Mouse (Mus musculus) large intestine, adult 2 months (tissue): Measurements from ENCODE around the gene Pafah2. TPM values are rescaled to one million over a fixed set of nuclear protein-coding genes. Genes with fewer than 3 reads are reported as not detected.
"Not testable (repeated sequence)": the region's sequence is repeated elsewhere in the genome, so short reads cannot be mapped to it uniquely, and the experiment has no call there.

ENCODE experiments used
- DNase-seq: peaks from one replicate; pipeline ENCODE4 v3.0.0-alpha.2; 2012; ENCODE audit warnings: low read depth, low spot score
- WGBS: fragments of 180-500 bp; shearing (Covaris S2); methylation state at CpG from one replicate; pipeline ENCODE4 v1.1.7; 2018; 5-methylcytosine and 5-hydroxymethylcytosine counted together
- polyA plus RNA-seq: library from polyadenylated mRNA; depleted of rRNA; stranded (reverse); fragments of >200 nt; gene quantifications from 2 replicates; pipeline ENCODE4 v1.2.3, GENCODE M21; 2012

Gene Pafah2
- polyA plus RNA-seq, 1 experiment: 32.1 TPM

- WGBS: 1% methylated on average over 17 of the region's 17 CpGs
- DNase-seq: no peak
These were observed 24.7 kb upstream of the Pafah2 start for GRCm38 (mm10) chr4:134371316-134371855.

GRCm38 (mm10) chr4:134372294-134372747 is 23.8 kb upstream of the Pafah2 start:
- DNase-seq: no peak
- WGBS: under 1% methylated on average over 16 of the region's 16 CpGs

- 93% methylated on average over 8 of the region's 8 CpGs for WGBS
- no peak for DNase-seq
These were observed 22.8 kb upstream of the Pafah2 start for GRCm38 (mm10) chr4:134373295-134373694.

- WGBS: 52% methylated on average over 1 of the region's 1 CpGs
- no peak for DNase-seq
These were observed 21.8 kb upstream of the Pafah2 start for GRCm38 (mm10) chr4:134374306-134374705.

- DNase-seq: no peak
- WGBS: 56% methylated on average over 10 of the region's 10 CpGs
These were observed 18.0 kb upstream of the Pafah2 start for GRCm38 (mm10) chr4:134378089-134378615.

- no peak for DNase-seq
- WGBS: 34% methylated on average over 8 of the region's 8 CpGs
These were observed 16.6 kb upstream of the Pafah2 start for GRCm38 (mm10) chr4:134379510-134379909.

- not testable (repeated sequence) for DNase-seq
- 84% methylated on average over 2 of the region's 6 CpGs for WGBS
These were observed 12.4 kb upstream of the Pafah2 start, which contains the start of gene Extl1 for GRCm38 (mm10) chr4:134383750-134384149. TSS of gene Extl1 (minus strand) at chr4:134383850.

GRCm38 (mm10) chr4:134387268-134387667 is 8.9 kb upstream of the Pafah2 start:
- DNase-seq: no peak
- WGBS: 68% methylated on average over 6 of the region's 6 CpGs

GRCm38 (mm10) chr4:134388397-134388796 is 7.7 kb upstream of the Pafah2 start:
- no peak for DNase-seq
- 6% methylated on average over 5 of the region's 5 CpGs for WGBS

- no peak for DNase-seq
- 88% methylated on average over 1 of the region's 1 CpGs for WGBS
These were observed 4.5 kb upstream of the Pafah2 start for GRCm38 (mm10) chr4:134391636-134392035.

- WGBS: 15% methylated on average over 8 of the region's 8 CpGs
- DNase-seq: no peak
These were observed 3.5 kb upstream of the Pafah2 start for GRCm38 (mm10) chr4:134392595-134392994.

- no peak for DNase-seq
- WGBS: 21% methylated on average over 12 of the region's 12 CpGs
These were observed 3.1 kb upstream of the Pafah2 start for GRCm38 (mm10) chr4:134393026-134393425.

- DNase-seq: no peak
- WGBS: 89% methylated on average over 7 of the region's 7 CpGs
These were observed 978 bp upstream of the Pafah2 start for GRCm38 (mm10) chr4:134395142-134395541.

- peak; percentile 65 for DNase-seq
- 5% methylated on average over 7 of the region's 7 CpGs for WGBS
These were observed 1.0 kb downstream of the Pafah2 start for GRCm38 (mm10) chr4:134397121-134397520.

GRCm38 (mm10) chr4:134397732-134398131 is 1.6 kb downstream of the Pafah2 start:
- no peak for DNase-seq
- 59% methylated on average over 9 of the region's 9 CpGs for WGBS

GRCm38 (mm10) chr4:134400206-134400605 is 4.1 kb downstream of the Pafah2 start:
- no peak for DNase-seq
- 28% methylated on average over 5 of the region's 5 CpGs for WGBS

GRCm38 (mm10) chr4:134401181-134401661 is 5.1 kb downstream of the Pafah2 start:
- no peak for DNase-seq
- WGBS: 1% methylated on average over 19 of the region's 19 CpGs

- DNase-seq: no peak
- WGBS: 23% methylated on average over 16 of the region's 16 CpGs
These were observed 5.9 kb downstream of the Pafah2 start for GRCm38 (mm10) chr4:134401856-134402570.

GRCm38 (mm10) chr4:134402571-134403262 is 6.6 kb downstream of the Pafah2 start:
- no peak for DNase-seq
- WGBS: 37% methylated on average over 16 of the region's 16 CpGs

- 74% methylated on average over 7 of the region's 7 CpGs for WGBS
These were observed 7.6 kb downstream of the Pafah2 start for GRCm38 (mm10) chr4:134403721-134404120.

More at GRCm38 (mm10) chr4:134403721-134404120, 7.6 kb downstream of the Pafah2 start:
- no peak for DNase-seq
